Mouse (Mus musculus): ENCODE results near the gene Pum2. TPM values are rescaled to one million over a fixed set of nuclear protein-coding genes. Genes with fewer than 3 reads are reported as not detected.

Pum2 gene
- total RNA-seq, 1 experiment from 2014 or later = 209 TPM

GRCm38 (mm10) chr12:8781681-8782378 is 107.9 kb downstream of the Pum2 start:
- no peak for ATAC-seq (ENCODE audit: extremely low read depth, insufficient number of reproducible peaks, low FRiP score, poor library complexity, severe bottlenecking)

GRCm38 (mm10) chr12:8782565-8782964 is 108.6 kb downstream of the Pum2 start:
- ATAC-seq (ENCODE audit: extremely low read depth, insufficient number of reproducible peaks, low FRiP score, poor library complexity, severe bottlenecking) = no peak

GRCm38 (mm10) chr12:8784189-8784588 is 110.3 kb downstream of the Pum2 start:
- no peak for ATAC-seq (ENCODE audit: extremely low read depth, insufficient number of reproducible peaks, low FRiP score, poor library complexity, severe bottlenecking)

- no peak for ATAC-seq (ENCODE audit: extremely low read depth, insufficient number of reproducible peaks, low FRiP score, poor library complexity, severe bottlenecking)
Observed at GRCm38 (mm10) chr12:8786476-8786875, 112.5 kb downstream of the Pum2 start.

- no peak for ATAC-seq (ENCODE audit: extremely low read depth, insufficient number of reproducible peaks, low FRiP score, poor library complexity, severe bottlenecking)
Observed at GRCm38 (mm10) chr12:8786984-8787730, 113.2 kb downstream of the Pum2 start.

- ATAC-seq (ENCODE audit: extremely low read depth, insufficient number of reproducible peaks, low FRiP score, poor library complexity, severe bottlenecking) = no peak
Observed at GRCm38 (mm10) chr12:8788469-8788868, 114.5 kb downstream of the Pum2 start.

GRCm38 (mm10) chr12:8790615-8791014 is 116.7 kb downstream of the Pum2 start:
- ATAC-seq (ENCODE audit: extremely low read depth, insufficient number of reproducible peaks, low FRiP score, poor library complexity, severe bottlenecking) = no peak

- no peak for ATAC-seq (ENCODE audit: extremely low read depth, insufficient number of reproducible peaks, low FRiP score, poor library complexity, severe bottlenecking)
Observed at GRCm38 (mm10) chr12:8793410-8794051, 119.6 kb downstream of the Pum2 start.

- no peak for ATAC-seq (ENCODE audit: extremely low read depth, insufficient number of reproducible peaks, low FRiP score, poor library complexity, severe bottlenecking)
Observed at GRCm38 (mm10) chr12:8797936-8798335, 124.0 kb downstream of the Pum2 start.

- ATAC-seq (ENCODE audit: extremely low read depth, insufficient number of reproducible peaks, low FRiP score, poor library complexity, severe bottlenecking) = no peak
Observed at GRCm38 (mm10) chr12:8798486-8799020, 124.6 kb downstream of the Pum2 start.

Other genes with a start within 250 kb of the Pum2 start
- gene Rhob, start 174.1 kb upstream of the Pum2 start, total RNA-seq (2017) = 165 TPM in 2 replicates
- not detected in 2 replicates for gene Slc7a15, start 75.1 kb upstream of the Pum2 start, total RNA-seq (2017)
- 7.1 and 10.2 TPM in 2 replicates for gene Sdc1, start 97.2 kb downstream of the Pum2 start, total RNA-seq (2017)
- gene Laptm4a, start 247.5 kb downstream of the Pum2 start, total RNA-seq (2017) = 129 and 132 TPM in 2 replicates

Measured in neutrophil, adult 5-6 weeks (primary cell).